Mouse (Mus musculus) heart, adult 10 weeks (tissue): ENCODE data around the gene Snx12. TPM values are rescaled to one million over a fixed set of nuclear protein-coding genes. Genes with fewer than 3 reads are reported as not detected.

Source experiments
- polyA plus RNA-seq: library from polyadenylated mRNA; stranded (reverse); fragments of 350-450 nt; fragmentation: Illumina TruSeq; extraction: RNeasy Lipid Tissue Mini Kit (QIAGEN cat#74804); gene quantifications from one replicate; pipeline ENCODE4 v1.2.3, GENCODE M21; 2014; ENCODE audit warnings: low read depth, low replicate concordance

Gene Snx12
- polyA plus RNA-seq = 22.7 TPM

DNA sequence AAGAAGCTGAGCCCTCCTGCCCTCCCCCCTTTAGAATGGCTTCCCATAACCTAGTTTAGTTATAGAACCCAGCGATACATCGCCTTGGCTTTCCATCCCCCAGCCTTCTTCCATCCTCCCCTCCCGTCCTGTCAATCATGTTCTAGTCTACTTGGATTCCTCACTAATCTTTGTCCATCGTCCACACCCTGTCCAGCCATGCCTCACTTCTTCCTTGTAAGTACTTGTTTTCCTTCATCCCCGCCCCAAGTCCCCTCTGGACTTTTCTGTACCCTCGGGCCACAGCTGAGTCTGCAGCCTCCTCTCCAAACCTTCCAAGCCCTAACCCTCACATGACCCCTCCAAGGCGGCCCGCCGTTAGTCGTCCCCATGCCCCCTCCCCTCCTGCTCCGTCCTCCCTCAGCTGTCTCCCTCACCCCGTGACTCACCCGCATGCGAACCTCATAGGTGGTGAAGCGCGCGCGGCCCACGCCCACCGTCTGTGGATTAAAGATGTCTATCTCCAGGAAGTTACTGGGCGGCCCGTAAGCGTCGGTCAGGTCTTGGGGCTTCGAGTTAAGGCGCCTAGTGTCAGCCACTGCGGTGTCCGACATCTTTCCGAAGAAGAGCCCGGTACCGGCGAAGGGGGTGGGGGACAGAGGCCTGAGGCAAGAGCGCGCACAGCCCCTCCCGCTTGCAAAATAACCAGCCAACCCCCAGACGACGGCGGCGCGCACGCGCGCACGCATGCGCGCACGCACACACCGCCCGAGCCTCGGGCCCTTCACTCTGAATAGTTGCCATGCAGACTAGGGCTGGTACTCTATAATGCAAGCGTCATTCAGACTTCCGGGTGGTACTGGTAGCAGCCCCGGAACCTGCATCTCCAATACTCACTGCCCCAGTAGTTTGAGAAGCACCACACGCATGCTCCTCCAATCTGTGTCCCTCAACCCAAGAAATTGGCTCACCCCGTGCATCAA, at the start of gene Snx12:
Gene Snx12 (minus strand): TSS at position 730 of the 962 bp plus-strand sequence.

DNA sequence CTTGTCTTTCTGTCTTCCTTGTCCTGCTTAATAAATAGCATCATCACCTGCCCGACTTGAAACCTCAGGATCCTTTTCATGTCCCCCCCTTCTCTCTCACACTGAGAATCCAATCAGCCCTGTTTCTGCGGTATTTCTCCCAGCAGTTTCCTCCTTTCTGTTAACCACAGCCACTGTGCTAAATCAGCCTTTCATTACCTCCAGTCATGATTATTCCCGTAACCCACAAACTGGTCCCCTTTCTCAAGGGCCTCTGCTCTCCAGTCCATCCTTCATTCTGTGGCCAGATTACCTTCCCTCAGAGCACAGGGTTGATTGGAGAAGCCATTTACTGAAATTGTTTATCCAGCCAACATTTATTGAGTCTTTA, 46.4 kb upstream of the Snx12 start, which contains the start of gene Gm20489:
Gene Gm20489 (minus strand): TSS at position 269 of the 370 bp plus-strand sequence.

DNA sequence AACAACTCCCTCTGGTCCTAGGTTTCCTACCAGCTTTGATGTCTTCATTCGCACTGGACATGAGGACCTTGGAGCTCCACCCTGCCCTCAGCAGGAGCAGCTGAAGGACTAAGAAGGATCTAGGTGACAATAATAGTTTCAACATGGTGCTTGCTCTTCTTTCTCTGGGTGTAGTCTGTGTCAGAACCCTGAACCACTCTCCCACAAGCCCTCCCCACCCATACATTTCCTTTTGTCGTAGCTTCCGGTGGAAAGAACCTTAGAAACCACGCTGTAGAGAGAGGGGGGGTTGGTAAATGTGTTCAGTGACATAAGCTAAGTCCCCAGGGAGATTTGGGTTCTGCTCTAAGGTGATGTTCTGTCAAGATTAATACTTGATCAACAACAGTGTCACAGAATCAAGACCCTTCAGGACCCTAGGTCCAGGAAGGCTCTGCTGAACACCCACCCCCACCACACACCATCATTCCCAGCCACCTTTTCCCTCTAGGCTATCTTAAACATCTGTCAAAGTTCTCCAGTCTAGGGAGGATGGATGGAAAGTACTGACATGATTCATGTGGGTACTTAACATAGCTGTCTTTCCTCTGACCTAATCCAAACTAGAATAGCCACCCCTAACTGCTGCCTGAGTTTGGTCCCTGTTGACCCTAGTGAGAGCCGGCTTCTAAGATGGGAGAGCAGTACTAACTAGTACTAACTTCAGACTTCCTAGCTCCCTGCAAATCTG, 45.8 kb upstream of the Snx12 start, which contains the start of gene Il2rg:
Gene Il2rg (minus strand): TSS at position 231 of the 730 bp plus-strand sequence.

DNA sequence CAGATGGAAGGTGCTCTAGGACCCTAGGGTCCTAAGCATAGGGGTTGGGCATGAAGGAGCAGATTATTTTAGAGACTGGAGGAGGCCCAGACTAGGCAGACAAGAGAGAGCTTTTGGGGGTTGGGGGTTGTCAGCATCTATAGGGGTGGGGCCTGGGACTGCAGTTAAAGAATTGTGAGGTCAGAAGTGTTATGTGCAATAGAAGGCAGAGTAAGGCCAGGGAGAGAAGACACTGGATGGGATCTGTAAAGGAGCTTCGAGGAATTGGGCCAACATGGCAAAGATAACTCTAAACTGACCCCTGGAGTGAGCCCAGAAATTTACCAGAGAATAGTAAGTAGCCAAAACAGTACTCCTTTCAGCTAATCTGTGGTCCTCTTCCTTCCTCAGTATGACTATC, 41.5 kb upstream of the Snx12 start, which contains the start of gene Gm614:
Gene Gm614 (minus strand): TSS at position 101 of the 400 bp plus-strand sequence.

DNA sequence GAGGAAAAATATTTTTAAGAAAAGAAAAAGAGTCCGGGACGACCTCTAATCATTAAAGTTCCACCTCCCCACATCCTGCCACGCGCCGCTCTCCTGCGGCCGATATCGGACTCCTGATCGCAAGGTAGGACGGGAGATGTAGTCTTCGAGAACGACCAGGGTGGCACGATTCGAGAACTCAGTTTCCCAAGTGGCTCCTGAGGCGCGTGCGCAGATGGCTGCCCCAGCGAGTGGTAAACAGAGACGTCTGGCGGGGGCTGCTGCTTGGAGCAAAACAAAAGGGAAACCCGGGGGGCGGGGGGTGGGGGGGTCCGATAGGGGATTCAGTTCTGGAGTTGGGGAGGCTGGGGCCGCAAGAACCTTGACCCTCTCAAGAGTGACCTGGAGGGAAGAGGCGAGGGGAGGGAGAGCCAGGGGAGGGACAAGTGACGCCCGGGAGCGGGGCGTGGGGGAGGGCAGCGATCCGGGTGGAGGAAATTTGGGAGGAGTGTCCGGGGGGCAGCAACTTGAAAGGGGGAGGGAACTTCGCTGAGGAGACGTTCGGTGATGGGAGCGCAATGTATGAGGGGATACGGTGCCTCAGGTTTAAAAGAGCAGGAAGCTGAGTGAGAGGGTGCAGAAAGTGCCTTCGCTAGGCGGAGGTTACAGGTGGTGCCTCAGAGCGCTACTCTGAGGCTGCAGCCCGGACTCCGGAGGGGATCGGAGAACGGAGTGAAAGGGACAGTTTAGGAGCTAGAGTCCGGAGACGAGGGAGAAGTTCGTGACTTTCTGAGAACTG, 31.8 kb upstream of the Snx12 start, which contains the start of gene Foxo4:
Gene Foxo4 (plus strand): TSS at position 577 of the 778 bp plus-strand sequence.

DNA sequence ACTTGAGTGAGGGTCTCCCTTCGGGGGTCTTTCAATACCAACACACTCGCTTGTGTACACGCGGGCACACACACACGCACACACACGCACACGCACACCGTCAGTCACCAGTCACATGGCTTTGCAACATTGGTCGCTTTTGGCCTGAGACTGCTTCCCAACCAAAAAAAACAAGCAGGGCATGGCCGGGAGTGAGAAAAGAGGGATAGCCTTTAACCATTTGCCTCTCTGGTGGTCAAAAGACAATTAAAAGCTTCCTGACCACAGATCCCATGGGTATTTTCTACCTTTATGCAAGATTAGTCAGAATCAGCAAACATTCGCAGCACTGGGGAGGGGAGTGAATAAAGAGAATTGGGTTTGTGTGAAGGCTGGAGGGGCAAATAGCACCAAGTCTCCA, 136.4 kb downstream of the Snx12 start, which contains the start of gene Slc7a3:
Gene Slc7a3 (minus strand): TSS at position 101 of the 400 bp plus-strand sequence.

DNA sequence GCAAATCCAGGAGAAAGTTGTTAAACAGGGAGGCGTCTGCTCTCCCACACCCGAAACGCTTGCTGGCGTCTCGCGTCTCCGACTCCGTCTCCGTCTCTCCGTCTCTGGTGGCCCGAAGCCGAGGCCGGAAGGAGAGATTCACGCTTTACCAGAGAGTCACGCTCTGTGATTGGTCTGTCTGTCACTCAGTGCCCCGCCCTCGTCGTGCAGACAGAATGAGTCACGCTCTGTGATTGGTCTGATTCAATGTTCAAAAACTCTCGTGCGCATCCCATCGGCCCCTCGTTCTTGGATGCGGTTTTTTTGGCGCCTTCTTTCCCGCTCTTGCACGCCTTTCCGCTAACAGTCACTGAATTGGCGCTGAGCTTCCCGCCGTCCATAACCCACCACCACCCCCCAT, 162.8 kb downstream of the Snx12 start, which contains the start of gene Tex11:
Gene Tex11 (minus strand): TSS at position 127 of the 400 bp plus-strand sequence.

Other genes starting within 250 kb of the Snx12 start
- not detected for gene Tex11, start 162.9 kb downstream of the Snx12 start, polyA plus RNA-seq
- not detected for gene Slc7a3, start 136.5 kb downstream of the Snx12 start, polyA plus RNA-seq
- 54.5 TPM for gene Foxo4, start 32.0 kb upstream of the Snx12 start, polyA plus RNA-seq
- not detected for gene Gm614, start 41.4 kb upstream of the Snx12 start, polyA plus RNA-seq
- gene Il2rg, start 45.7 kb upstream of the Snx12 start, polyA plus RNA-seq = 13.6 TPM
- not detected for gene Gm20489, start 46.5 kb upstream of the Snx12 start, polyA plus RNA-seq
- gene Med12, start 51.5 kb upstream of the Snx12 start, polyA plus RNA-seq = 33.3 TPM
- gene Nlgn3, start 76.6 kb upstream of the Snx12 start, polyA plus RNA-seq = 0.39 TPM
- gene Gjb1, start 153.8 kb upstream of the Snx12 start, polyA plus RNA-seq = 0.31 TPM
- 23.4 TPM for gene Zmym3, start 198.3 kb upstream of the Snx12 start, polyA plus RNA-seq
- gene Nono, start 206.8 kb upstream of the Snx12 start, polyA plus RNA-seq = 86.4 TPM
- gene Itgb1bp2, start 226.5 kb upstream of the Snx12 start, polyA plus RNA-seq = 289 TPM